9 mouse cellular contexts compared by ENCODE assay signal in genomic region chr5:142327261-142327660, GRCm38 (mm10).
A peak's percentile ranks its signal among the peaks of the same experiment; 100 is the strongest.
DNase-seq lines count a peak whose midpoint lies in the region; ATAC-seq and TF ChIP-seq lines count a peak whose summit lies in the region.
"Had no signal": no experiment of that assay in that cellular context is flagged by ENCODE, and none has a peak within 500 bp of the region (broad histone marks: within the 10 kb centered on the region; RNA-seq: fewer than 3 reads in every experiment).

No protein-coding gene starts in this region.

- no peak for TF ChIP-seq POLR2A in bone marrow macrophage, adult 2 months (IDR thresholded peaks at IDR 0.05; ENCODE audit: borderline replicate concordance, low read depth, low read length)

- peak; percentile 51 for DNase-seq in forebrain, postnatal 0 days
- DNase-seq in forebrain, embryonic 10.5 days (ENCODE audit: extremely low spot score, low spot score), result no peak
- peak; percentile 25 for DNase-seq in midbrain, embryonic 10.5 days (ENCODE audit: low spot score)
- peak; percentile 67 for DNase-seq in limb, embryonic 11.5 days (ENCODE audit: low spot score)
- peak; percentile 75 for DNase-seq in testis, postnatal 10 days (ENCODE audit: low spot score)

- no peak overlapping the region for H3K9ac ChIP-seq in forebrain, postnatal 0 days
- no peak overlapping the region for H3K9ac ChIP-seq in midbrain, embryonic 13.5 days (replicated peaks)
- no peak overlapping the region for H3K9ac ChIP-seq in limb, embryonic 11.5 days (ENCODE audit: low read length)
- H3K9ac ChIP-seq: hindbrain, embryonic 15.5 days had no signal

- H3K4me2 ChIP-seq in forebrain, postnatal 0 days (ENCODE audit: low read depth), result no peak overlapping the region
- no peak overlapping the region for H3K4me2 ChIP-seq in midbrain, embryonic 13.5 days (replicated peaks)
- no peak overlapping the region for H3K4me2 ChIP-seq in limb, embryonic 11.5 days (ENCODE audit: low read depth, severe bottlenecking)
- H3K4me2 ChIP-seq: hindbrain, embryonic 15.5 days had no signal

- peak; percentile 65 for TF ChIP-seq CTCF in forebrain, postnatal 0 days (IDR thresholded peaks at IDR 0.05; ENCODE audit: low read depth)
- peak; percentile 40; the same call in 1 of the 2 replicates for TF ChIP-seq CTCF in bone marrow macrophage, adult 2 months (IDR thresholded peaks at IDR 0.05; ENCODE audit: low read depth, low read length)

- WGBS in forebrain, postnatal 0 days, result 82% methylated on average over 6 of the region's 6 CpGs
- WGBS in forebrain, embryonic 10.5 days, result 68% methylated on average over 6 of the region's 6 CpGs
- 69% methylated on average over 6 of the region's 6 CpGs for WGBS in midbrain, embryonic 10.5 days
- 73% methylated on average over 6 of the region's 6 CpGs for WGBS in midbrain, embryonic 13.5 days
- WGBS in limb, embryonic 11.5 days, result 64% methylated on average over 6 of the region's 6 CpGs

- H3K27ac ChIP-seq in forebrain, postnatal 0 days (ENCODE audit: low read depth, low read length), result no peak overlapping the region
- H3K27ac ChIP-seq in forebrain, embryonic 10.5 days, result no peak overlapping the region
- no peak overlapping the region for H3K27ac ChIP-seq in midbrain, embryonic 10.5 days (replicated peaks)
- H3K27ac ChIP-seq in midbrain, embryonic 13.5 days, result no peak overlapping the region
- no peak overlapping the region for H3K27ac ChIP-seq in bone marrow macrophage, adult 2 months (ENCODE audit: insufficient read depth, low read depth, low read length)
- no peak overlapping the region for H3K27ac ChIP-seq in limb, embryonic 11.5 days (replicated peaks; ENCODE audit: low read depth, low read length)
- H3K27ac ChIP-seq: hindbrain, embryonic 15.5 days had no signal

- ATAC-seq in forebrain, postnatal 0 days, result no peak
- no peak for ATAC-seq in midbrain, embryonic 13.5 days
- no peak for ATAC-seq in limb, embryonic 11.5 days (ENCODE audit: insufficient number of reproducible peaks, low FRiP score, low TSS enrichment, low read depth)
- ATAC-seq in activated CD4-positive, CD25-positive, alpha-beta regulatory T cell, adult 4 months, result no peak

- H3K4me1 ChIP-seq in forebrain, postnatal 0 days (ENCODE audit: insufficient read depth), result no peaks in the 10 kb centered on the region
- H3K4me1 ChIP-seq in forebrain, embryonic 10.5 days, result peaks cover 10% of the 10 kb centered on the region
- H3K4me1 ChIP-seq in midbrain, embryonic 10.5 days, result peaks cover 6% of the 10 kb centered on the region
- H3K4me1 ChIP-seq in midbrain, embryonic 13.5 days (replicated peaks), result no peaks in the 10 kb centered on the region
- H3K4me1 ChIP-seq in bone marrow macrophage, adult 2 months (ENCODE audit: control insufficient read depth, insufficient read depth, low read length), result peaks cover 9% of the 10 kb centered on the region
- no peaks in the 10 kb centered on the region for H3K4me1 ChIP-seq in limb, embryonic 11.5 days (ENCODE audit: control insufficient read depth, insufficient read depth, low read length)
- H3K4me1 ChIP-seq: hindbrain, embryonic 15.5 days had no signal

- H3K9me3 ChIP-seq in forebrain, postnatal 0 days (ENCODE audit: low read length), result no peaks in the 10 kb centered on the region
- H3K9me3 ChIP-seq in forebrain, embryonic 10.5 days, result no peaks in the 10 kb centered on the region
- no peaks in the 10 kb centered on the region for H3K9me3 ChIP-seq in midbrain, embryonic 10.5 days (replicated peaks)
- no peaks in the 10 kb centered on the region for H3K9me3 ChIP-seq in midbrain, embryonic 13.5 days
- no peaks in the 10 kb centered on the region for H3K9me3 ChIP-seq in limb, embryonic 11.5 days (ENCODE audit: control insufficient read depth, low read length)
- H3K9me3 ChIP-seq: hindbrain, embryonic 15.5 days had no signal

- H3K27me3 ChIP-seq in forebrain, postnatal 0 days (ENCODE audit: insufficient read depth, low read length), result no peaks in the 10 kb centered on the region
- no peaks in the 10 kb centered on the region for H3K27me3 ChIP-seq in forebrain, embryonic 10.5 days (ENCODE audit: poor library complexity, severe bottlenecking)
- no peaks in the 10 kb centered on the region for H3K27me3 ChIP-seq in midbrain, embryonic 10.5 days (ENCODE audit: low read depth, poor library complexity, severe bottlenecking)
- H3K27me3 ChIP-seq in midbrain, embryonic 13.5 days, result no peaks in the 10 kb centered on the region
- H3K27me3 ChIP-seq in limb, embryonic 11.5 days (ENCODE audit: control insufficient read depth, insufficient read depth, low read length), result no peaks in the 10 kb centered on the region
- H3K27me3 ChIP-seq: hindbrain, embryonic 15.5 days had no signal

- no peak overlapping the region for H3K4me3 ChIP-seq in forebrain, postnatal 0 days (ENCODE audit: low read depth, low read length)
- no peak overlapping the region for H3K4me3 ChIP-seq in forebrain, embryonic 10.5 days
- no peak overlapping the region for H3K4me3 ChIP-seq in midbrain, embryonic 10.5 days
- no peak overlapping the region for H3K4me3 ChIP-seq in midbrain, embryonic 13.5 days (replicated peaks)
- no peak overlapping the region for H3K4me3 ChIP-seq in bone marrow macrophage, adult 2 months (ENCODE audit: insufficient read depth, low read length)
- H3K4me3 ChIP-seq in limb, embryonic 11.5 days (ENCODE audit: low read depth, low read length), result no peak overlapping the region
- H3K4me3 ChIP-seq: hindbrain, embryonic 15.5 days had no signal

- no peaks in the 10 kb centered on the region for H3K36me3 ChIP-seq in forebrain, postnatal 0 days (ENCODE audit: insufficient read depth)
- no peaks in the 10 kb centered on the region for H3K36me3 ChIP-seq in forebrain, embryonic 10.5 days (replicated peaks)
- H3K36me3 ChIP-seq in midbrain, embryonic 10.5 days, result no peaks in the 10 kb centered on the region
- H3K36me3 ChIP-seq in midbrain, embryonic 13.5 days, result no peaks in the 10 kb centered on the region
- no peaks in the 10 kb centered on the region for H3K36me3 ChIP-seq in limb, embryonic 11.5 days (ENCODE audit: control insufficient read depth, insufficient read depth, low read length)
- H3K36me3 ChIP-seq: hindbrain, embryonic 15.5 days had no signal
